Mouse (Mus musculus) hindbrain, embryonic 16.5 days (tissue): Measurements from ENCODE around the gene Man2b2. TPM values are rescaled to one million over a fixed set of nuclear protein-coding genes. Genes with fewer than 3 reads are reported as not detected.

Source experiments
- ATAC-seq: fragments of 200-750 bp; cut with Nextera tagmentation; 2 replicates; pipeline ENCODE4 v1.8.0; 2017; ENCODE audit warnings: moderate TSS enrichment, moderate library complexity
- H3K27ac ChIP-seq: fragments of 300-500 bp; sonication (generic); 2 replicates; pipeline ENCODE4 v1.5.1; 2014; ENCODE audit warnings: low read depth, mild to moderate bottlenecking, control low read depth, low read length, moderate library complexity
- H3K27me3 ChIP-seq: fragments of 300-500 bp; sonication (generic); replicated peaks from 2 replicates; pipeline ENCODE4 v1.6.1; 2014; ENCODE audit warnings: low read length; ENCODE audit not compliant: control insufficient read depth, insufficient read depth
- H3K36me3 ChIP-seq: fragments of 300-500 bp; sonication (generic); 2 replicates; pipeline ENCODE4 v1.6.1; 2014; ENCODE audit warnings: mild to moderate bottlenecking, low read length, moderate library complexity, mixed read lengths; ENCODE audit not compliant: control insufficient read depth, insufficient read depth
- H3K4me1 ChIP-seq: fragments of 300-500 bp; sonication (generic); 2 replicates; pipeline ENCODE4 v1.6.1; 2014; ENCODE audit warnings: low read depth, low read length; ENCODE audit not compliant: control insufficient read depth, insufficient read depth
- H3K4me2 ChIP-seq: fragments of 300-500 bp; sonication (generic); 2 replicates; pipeline ENCODE4 v1.6.1; 2014; ENCODE audit warnings: mild to moderate bottlenecking, low read length, control low read depth, moderate library complexity
- H3K4me3 ChIP-seq: fragments of 300-500 bp; sonication (generic); 2 replicates; pipeline ENCODE4 v1.5.1; 2014; ENCODE audit warnings: mild to moderate bottlenecking, low read length, control low read depth, moderate library complexity
- H3K9ac ChIP-seq: fragments of 300-500 bp; sonication (generic); 2 replicates; pipeline ENCODE4 v1.6.1; 2014; ENCODE audit warnings: low read depth, mild to moderate bottlenecking, control low read depth, low read length, moderate library complexity
- H3K9me3 ChIP-seq: fragments of 300-500 bp; sonication (generic); 2 replicates; pipeline ENCODE4 v1.6.1; 2014; ENCODE audit warnings: mild to moderate bottlenecking, low read length, moderate library complexity; ENCODE audit not compliant: control insufficient read depth
- WGBS: fragments of 180-500 bp; shearing (Covaris S2); extraction: QIAGEN DNeasy Blood & Tissue Kit; methylation state at CpG from one replicate; pipeline ENCODE4 v1.1.7; 2014; 5-methylcytosine and 5-hydroxymethylcytosine counted together
- polyA plus RNA-seq: library from polyadenylated mRNA; unstranded; fragments of >200 nt; fragmentation: Nextera tagmentation; extraction: Ambion mirVana; gene quantifications from 2 replicates; pipeline ENCODE4 v1.2.1, GENCODE M21; 2015

The Man2b2 gene
- polyA plus RNA-seq: 13.8 and 15.2 TPM in 2 replicates

DNA sequence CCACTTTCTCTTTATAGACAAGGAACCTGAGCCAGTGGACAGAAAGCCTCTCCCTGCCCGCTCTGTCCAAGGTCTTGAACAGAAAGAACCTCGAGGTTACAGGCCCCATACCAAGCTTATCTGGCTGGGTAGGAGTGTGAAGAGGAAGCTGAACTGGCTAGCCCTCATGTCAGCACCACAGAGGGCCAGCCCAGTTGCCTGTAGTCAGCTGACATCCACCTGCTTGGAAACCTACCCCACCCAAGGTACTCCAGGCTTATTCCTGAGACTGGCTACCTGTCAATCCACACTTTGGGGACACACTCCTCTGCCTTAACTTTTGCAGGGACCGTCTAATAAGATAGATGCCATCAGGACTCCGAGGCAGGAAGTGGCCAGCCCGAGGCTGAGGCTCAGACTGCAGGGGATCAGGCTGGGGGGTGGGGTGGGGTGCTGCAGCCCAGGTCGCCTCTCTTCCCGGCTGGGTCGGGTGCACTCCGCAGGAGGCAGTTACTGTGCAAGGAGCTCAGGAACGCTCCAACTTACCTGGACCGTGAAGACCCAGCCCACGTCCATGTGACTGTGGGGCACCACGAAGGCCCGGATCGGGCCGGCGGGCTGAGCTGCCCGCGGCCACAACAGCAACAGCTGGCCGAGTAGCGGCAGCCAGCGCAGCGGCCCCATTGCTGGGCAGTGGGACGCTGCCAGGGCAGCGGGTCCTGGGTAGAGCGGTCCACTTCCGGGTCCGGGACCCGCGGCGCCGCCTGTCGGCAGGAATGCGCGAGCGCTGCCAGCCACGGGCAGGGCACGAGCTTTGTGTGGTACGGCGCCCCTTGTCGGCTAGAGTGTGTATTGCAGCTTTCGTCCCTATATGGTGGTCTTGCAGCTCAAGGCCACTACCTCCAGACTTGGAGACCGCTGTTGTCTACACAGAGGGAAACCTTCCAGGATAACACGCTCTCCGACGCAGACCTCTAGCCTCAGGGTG lies at the start of gene Man2b2:
Gene Man2b2, minus strand, starts transcription at position 741 of the 967 bp plus-strand sequence.
- Histone ChIP-seq H3K4me3 (peak within 1 kb of the TSS; percentile 61), H3K4me2 (peak within 1 kb of the TSS; percentile 84), H3K4me1 (peaks cover 9% of the 10 kb centered on the region), H3K27me3 (no peaks in the 10 kb centered on the region), H3K9ac (peak within 1 kb of the TSS; percentile 77), H3K36me3 (no peaks in the 10 kb centered on the region), H3K9me3 (no peaks in the 10 kb centered on the region), H3K27ac (peak within 1 kb of the TSS; percentile 48; the same call in 1 of the 2 replicates)
- 4% methylated on average over 41 of the region's 46 CpGs for WGBS
- ATAC-seq: peak; percentile 88

DNA sequence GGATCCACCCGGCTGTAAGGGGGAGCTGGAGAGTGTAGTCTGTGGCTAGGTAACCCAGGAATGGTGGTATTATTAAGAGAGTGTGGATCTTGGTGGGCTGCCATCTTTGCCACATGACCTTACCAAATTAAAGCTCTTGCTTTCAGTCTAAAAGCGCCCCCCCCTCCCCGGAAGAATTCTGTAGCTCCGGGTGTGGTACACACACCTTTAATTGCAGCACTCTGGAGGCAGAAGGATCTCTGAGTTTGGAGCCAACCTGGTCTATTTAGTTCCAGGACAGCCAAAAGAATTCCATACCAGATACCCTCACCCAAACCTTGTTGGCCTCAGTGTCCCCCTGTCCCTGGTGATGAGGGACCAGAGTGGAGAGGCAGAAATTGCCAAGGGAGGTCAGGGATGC lies 48.3 kb upstream of the Man2b2 start:
- no peaks in the 10 kb centered on the region for H3K36me3 ChIP-seq
- 80% methylated on average over 4 of the region's 4 CpGs for WGBS
- no peak overlapping the region for H3K4me3 ChIP-seq
- H3K27me3 ChIP-seq: no peaks in the 10 kb centered on the region
- no peak overlapping the region for H3K9ac ChIP-seq
- no peaks in the 10 kb centered on the region for H3K9me3 ChIP-seq
- no peak overlapping the region for H3K27ac ChIP-seq
- H3K4me1 ChIP-seq: peaks cover 4% of the 10 kb centered on the region; the same call in 1 of the 2 replicates
- no peak for ATAC-seq
- H3K4me2 ChIP-seq: no peak overlapping the region

DNA sequence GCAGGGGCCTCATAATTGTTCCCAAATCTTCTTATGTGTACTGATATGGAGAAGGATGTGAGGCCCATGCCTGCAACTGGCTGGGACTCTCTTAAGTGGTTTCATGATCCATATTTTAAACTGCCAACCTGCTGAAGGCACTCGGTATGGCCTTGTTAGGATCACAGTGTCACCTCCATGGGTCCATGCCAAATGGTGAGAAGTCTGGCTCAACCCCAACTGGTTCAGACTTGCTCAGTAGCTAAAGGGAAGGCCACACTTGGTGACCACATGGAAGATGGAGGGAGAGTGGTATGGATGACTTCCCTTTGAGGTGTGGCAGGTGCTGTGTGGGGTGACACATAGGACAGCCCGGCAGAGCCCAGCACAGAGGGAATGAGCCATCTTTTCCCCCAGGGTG lies 47.2 kb upstream of the Man2b2 start:
- H3K4me3 ChIP-seq: no peak overlapping the region

DNA sequence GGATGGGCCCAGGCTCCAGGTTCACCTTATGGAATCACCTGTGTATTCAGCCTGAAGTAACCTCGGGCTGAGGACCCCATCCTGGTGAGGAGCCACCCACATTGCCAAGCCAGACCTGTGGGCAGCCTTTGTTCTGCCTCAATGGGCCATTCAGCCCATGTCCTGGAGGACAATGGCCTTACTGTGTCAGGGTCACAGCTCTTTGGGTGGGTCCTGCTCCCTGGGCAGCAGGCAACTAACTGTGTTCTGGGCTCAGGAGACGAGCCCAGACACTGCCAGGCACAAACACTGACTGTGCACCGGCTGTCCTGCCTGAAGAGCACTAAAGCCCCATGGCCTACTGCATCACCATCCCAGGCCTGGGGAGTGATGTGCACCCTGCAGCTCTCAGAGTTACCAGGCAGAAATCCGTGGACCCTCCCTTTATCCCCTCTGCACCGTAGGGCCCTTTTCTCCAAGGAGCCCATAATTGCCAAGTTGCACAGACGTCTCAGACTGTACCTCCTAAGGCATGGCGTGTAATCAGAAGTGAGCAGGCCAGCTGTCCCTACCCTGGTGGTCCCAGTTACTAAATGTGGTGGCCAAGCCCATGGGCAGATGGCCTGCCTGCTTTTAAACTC lies 46.4 kb upstream of the Man2b2 start:
- WGBS: 36% methylated on average over 7 of the region's 7 CpGs
- H3K9me3 ChIP-seq: no peaks in the 10 kb centered on the region
- H3K36me3 ChIP-seq: no peaks in the 10 kb centered on the region
- H3K27me3 ChIP-seq: no peaks in the 10 kb centered on the region
- no peak overlapping the region for H3K9ac ChIP-seq
- H3K4me3 ChIP-seq: no peak overlapping the region
- peaks cover 4% of the 10 kb centered on the region; the same call in 1 of the 2 replicates for H3K4me1 ChIP-seq
- no peak overlapping the region for H3K4me2 ChIP-seq
- H3K27ac ChIP-seq: no peak overlapping the region
- ATAC-seq: peak; percentile 53

More for the DNA sequence above, 47.2 kb upstream of the Man2b2 start:
- Histone ChIP-seq H3K36me3 (no peaks in the 10 kb centered on the region), H3K4me2 (no peak overlapping the region), H3K27me3 (no peaks in the 10 kb centered on the region), H3K27ac (no peak overlapping the region), H3K9me3 (no peaks in the 10 kb centered on the region), H3K9ac (no peak overlapping the region), H3K4me1 (peaks cover 4% of the 10 kb centered on the region; the same call in 1 of the 2 replicates)
- ATAC-seq: no peak
- 77% methylated on average over 2 of the region's 2 CpGs for WGBS

DNA sequence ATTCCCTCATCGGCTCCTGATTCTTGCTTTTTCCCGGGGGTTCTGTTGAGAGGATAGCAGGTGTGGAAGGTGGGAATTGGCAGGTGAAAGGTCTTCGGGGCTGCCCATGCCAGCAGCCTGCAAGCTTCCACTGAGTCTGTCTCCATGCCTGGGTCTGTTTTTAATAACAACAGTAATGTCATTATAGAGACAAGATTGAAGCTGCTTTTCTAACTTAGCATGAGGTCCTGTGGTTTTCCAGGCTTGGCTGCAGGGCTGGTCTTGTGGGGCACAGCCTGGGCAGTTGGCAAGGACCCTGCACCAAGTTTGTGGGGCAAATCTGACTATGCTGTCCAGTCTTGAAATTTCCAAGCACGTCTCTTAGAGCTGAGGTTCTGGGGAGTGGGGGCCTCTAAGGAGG lies 45.5 kb upstream of the Man2b2 start:
- Histone ChIP-seq H3K4me2 (no peak overlapping the region), H3K9ac (no peak overlapping the region), H3K4me1 (peaks cover 3% of the 10 kb centered on the region; the same call in 1 of the 2 replicates), H3K4me3 (no peak overlapping the region), H3K36me3 (no peaks in the 10 kb centered on the region), H3K9me3 (no peaks in the 10 kb centered on the region), H3K27ac (no peak overlapping the region), H3K27me3 (no peaks in the 10 kb centered on the region; the same call in 1 of the 2 replicates)
- WGBS: 71% methylated on average over 4 of the region's 4 CpGs
- no peak for ATAC-seq

DNA sequence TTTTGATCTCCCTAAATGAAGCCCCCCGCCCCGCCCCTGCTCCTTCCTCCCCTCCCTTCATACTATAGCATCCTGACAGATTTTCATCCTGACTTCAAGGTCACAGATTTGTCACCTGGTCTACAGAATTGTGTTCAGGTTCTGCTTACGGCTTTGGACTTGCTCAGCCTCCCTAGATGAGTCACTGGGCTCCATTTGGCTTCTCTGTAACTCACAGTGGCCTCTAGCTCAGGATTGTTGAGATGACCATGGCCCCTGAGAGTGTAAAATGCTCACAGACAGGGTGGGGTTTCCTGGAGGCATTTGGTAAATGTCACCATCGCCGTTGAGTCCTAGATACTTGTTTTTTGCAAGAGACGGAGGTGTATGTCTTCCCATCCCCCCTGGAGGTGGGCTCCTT lies 40.5 kb upstream of the Man2b2 start:
- no peak for ATAC-seq
- WGBS: 87% methylated on average over 6 of the region's 6 CpGs
- no peak overlapping the region for H3K4me3 ChIP-seq
- H3K4me2 ChIP-seq: peak overlapping the region; percentile 74
- peaks cover 8% of the 10 kb centered on the region; the same call in 1 of the 2 replicates for H3K4me1 ChIP-seq
- peaks cover 9% of the 10 kb centered on the region; the same call in 1 of the 2 replicates for H3K27me3 ChIP-seq
- no peaks in the 10 kb centered on the region for H3K36me3 ChIP-seq
- H3K9me3 ChIP-seq: no peaks in the 10 kb centered on the region
- H3K27ac ChIP-seq: no peak overlapping the region
- no peak overlapping the region for H3K9ac ChIP-seq

DNA sequence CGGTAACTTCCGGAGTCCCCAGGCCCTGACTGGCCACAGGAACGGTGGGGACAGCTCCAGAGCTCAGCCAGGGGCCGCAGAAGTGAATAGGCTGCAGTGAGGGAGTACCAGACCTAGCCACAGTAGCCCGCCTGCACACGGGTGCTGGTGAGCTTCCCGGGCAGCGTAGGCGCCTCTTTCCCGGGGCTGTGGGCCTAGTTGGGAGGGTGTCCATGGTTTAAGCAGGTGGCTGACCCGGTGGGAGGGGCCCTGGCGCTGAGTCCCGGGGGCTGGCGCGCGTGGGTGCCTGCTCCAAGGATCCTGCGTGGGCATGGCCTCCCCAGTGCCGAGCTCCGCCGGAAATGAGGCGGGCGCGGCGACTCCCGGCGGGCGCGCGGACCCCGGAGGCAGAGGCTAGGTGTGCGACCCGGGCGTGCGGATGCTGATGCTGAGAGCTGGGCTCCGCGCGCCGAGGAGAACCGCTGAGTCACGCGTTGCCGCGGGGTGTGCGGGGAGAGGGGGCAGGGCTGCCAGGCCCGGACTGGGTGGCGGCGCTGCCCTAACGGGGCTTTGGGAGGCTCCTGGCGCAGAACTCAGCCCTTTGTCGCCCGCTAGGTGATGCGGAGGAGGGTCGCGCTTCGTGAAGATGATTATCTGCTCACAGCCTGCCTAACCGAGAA lies 39.3 kb upstream of the Man2b2 start:
- no peaks in the 10 kb centered on the region for H3K36me3 ChIP-seq
- WGBS: under 1% methylated on average over 56 of the region's 56 CpGs
- H3K9me3 ChIP-seq: no peaks in the 10 kb centered on the region
- ATAC-seq: peak; percentile 47
- H3K4me1 ChIP-seq: peaks cover 8% of the 10 kb centered on the region; the same call in 1 of the 2 replicates
- peak overlapping the region; percentile 74 for H3K4me2 ChIP-seq
- H3K27me3 ChIP-seq: peaks cover 11% of the 10 kb centered on the region
- H3K4me3 ChIP-seq: peak overlapping the region; percentile 71
- H3K27ac ChIP-seq: peak overlapping the region; percentile 88
- peak overlapping the region; percentile 85 for H3K9ac ChIP-seq

DNA sequence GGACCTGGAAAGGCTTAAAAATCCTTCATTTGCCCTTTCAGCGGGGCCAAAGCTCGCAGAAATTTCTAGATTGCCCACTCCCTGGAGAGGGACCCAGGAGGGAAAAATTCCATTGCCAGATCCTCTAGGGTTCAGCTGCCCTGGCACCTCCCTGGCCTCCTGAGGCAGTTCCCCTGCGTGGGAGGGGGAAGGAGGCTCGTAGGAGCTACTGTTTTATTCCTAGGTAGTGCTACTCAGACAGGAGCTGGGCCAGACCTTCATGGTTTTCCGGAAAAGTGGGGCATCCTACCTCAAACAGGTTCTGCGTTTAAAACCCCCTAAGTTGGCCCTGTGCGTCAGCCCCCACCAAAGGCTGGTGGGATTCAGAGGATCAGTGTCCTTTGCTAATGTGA lies 38.7 kb upstream of the Man2b2 start:
- H3K27me3 ChIP-seq: peaks cover 11% of the 10 kb centered on the region
- 4% methylated on average over 7 of the region's 7 CpGs for WGBS
- peak; percentile 13 for ATAC-seq

More for the DNA sequence above, 38.7 kb upstream of the Man2b2 start:
- Histone ChIP-seq H3K4me3 (peak overlapping the region; percentile 71), H3K4me2 (peak overlapping the region; percentile 74), H3K27ac (peak overlapping the region; percentile 88), H3K9ac (peak overlapping the region; percentile 85), H3K4me1 (peaks cover 8% of the 10 kb centered on the region; the same call in 1 of the 2 replicates), H3K9me3 (no peaks in the 10 kb centered on the region), H3K36me3 (no peaks in the 10 kb centered on the region)
